Mouse (Mus musculus): ENCODE measurements around the gene 0610010K14Rik.

Gene 0610010K14Rik

DNA sequence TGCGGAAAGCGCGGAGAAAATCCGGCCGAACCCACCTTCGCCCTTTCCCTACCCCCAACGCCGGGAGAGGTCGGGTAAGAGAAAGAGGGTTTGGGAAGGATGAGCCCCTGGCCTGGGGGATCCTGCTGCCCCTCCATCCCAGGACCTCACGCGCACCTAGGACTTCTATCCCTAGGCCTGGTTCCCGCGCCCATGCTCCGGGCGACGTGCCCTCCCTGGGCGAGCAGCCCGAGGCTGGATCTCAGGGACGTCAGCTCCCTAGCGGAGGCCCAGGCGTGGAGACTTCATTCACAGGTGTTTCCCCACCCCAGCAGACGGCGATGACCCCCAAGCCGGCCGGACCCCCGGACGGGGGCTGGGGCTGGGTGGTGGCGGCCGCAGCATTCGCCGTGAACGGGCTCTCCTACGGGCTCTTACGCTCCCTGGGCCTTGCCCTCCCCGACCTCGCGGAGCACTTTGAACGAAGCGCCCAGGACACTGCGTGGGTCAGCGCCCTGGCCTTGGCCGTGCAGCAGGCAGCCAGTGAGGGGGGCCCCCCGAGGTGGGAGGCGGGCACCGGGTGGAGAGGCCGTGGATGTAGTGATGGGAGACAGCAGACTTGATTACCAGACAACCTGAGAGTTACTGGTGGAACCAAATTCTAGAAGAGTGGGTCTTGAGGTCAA lies 23.4 kb downstream of the 0610010K14Rik start:
- H3K36me3 ChIP-seq (ENCODE audit: control insufficient read depth, insufficient read depth, low read length, poor library complexity, severe bottlenecking) = no peaks in the 10 kb centered on the region
- peaks cover 3% of the 10 kb centered on the region for H3K27me3 ChIP-seq (ENCODE audit: control insufficient read depth, insufficient read depth, low read length, poor library complexity, severe bottlenecking)
- DNase-seq (ENCODE audit: low read depth, low spot score) = no peak

DNA sequence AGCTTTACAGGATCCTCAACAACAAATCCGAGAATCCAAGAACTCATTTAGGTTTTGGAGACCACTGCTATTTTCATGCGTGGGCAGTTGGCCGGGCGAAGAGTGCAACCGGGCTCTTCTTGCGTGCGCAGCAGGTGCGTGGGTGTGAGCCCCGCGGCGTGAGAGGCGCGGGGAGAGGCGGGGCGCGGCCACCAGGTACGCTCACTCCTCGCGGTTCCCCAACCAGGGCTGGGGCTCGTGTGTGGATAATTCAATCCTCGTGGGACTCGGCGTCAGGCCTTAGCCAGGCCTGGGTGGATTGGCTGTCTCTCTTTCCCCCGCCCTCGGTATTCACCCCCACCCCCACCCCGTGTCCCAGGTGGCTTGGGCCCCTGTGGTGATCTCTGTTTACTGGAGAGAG lies 24.0 kb downstream of the 0610010K14Rik start:
- peak; percentile 49 for DNase-seq (ENCODE audit: low read depth, low spot score)
- no peaks in the 10 kb centered on the region for H3K36me3 ChIP-seq (ENCODE audit: control insufficient read depth, insufficient read depth, low read length, poor library complexity, severe bottlenecking)
- peaks cover 3% of the 10 kb centered on the region for H3K27me3 ChIP-seq (ENCODE audit: control insufficient read depth, insufficient read depth, low read length, poor library complexity, severe bottlenecking)

DNA sequence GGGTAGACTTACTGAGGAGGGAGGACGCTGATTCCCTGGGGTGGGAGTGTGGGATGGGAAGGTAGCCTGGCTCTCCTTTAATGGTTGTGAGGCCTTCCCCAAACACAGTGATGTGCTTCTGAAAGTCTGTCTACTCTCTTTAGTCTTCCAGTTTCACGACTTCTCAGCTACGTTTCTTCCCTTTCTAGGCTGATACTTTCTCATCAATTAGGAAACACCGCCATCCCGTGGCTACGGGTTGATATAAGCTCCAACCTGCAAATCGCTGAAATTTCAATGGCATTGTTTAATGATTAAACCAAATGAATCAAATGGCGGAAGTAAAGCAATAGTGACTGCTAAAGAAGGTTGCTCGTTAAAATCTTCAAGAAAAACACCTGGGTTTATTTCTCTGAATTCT lies 24.8 kb downstream of the 0610010K14Rik start:
- no peaks in the 10 kb centered on the region for H3K36me3 ChIP-seq (ENCODE audit: control insufficient read depth, insufficient read depth, low read length, poor library complexity, severe bottlenecking)
- peaks cover 3% of the 10 kb centered on the region for H3K27me3 ChIP-seq (ENCODE audit: control insufficient read depth, insufficient read depth, low read length, poor library complexity, severe bottlenecking)
- peak; percentile 75 for DNase-seq (ENCODE audit: low read depth, low spot score)

DNA sequence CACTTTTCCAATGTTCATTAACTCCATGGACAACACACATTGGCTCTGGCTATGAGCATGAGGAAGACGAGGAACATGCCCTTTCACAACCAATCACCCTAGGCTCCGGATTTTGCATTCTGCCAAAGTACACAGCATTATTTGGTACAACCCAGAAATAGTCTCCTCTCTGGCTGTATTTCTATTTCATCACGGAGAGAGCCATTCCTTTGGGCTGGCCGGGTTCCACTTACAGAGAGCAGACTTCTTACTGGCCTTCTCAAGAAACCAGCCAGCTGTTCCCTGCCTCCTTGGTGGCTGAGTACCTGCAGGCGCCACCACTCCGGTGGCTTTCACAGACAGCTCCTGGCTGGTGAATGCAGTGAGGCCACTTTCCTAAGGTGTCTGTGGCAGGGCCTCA lies 25.3 kb downstream of the 0610010K14Rik start, which contains the start of gene Slc16a11:
TSS of gene Slc16a11 (plus strand) at position 330 of the 400 bp plus-strand sequence.
- DNase-seq (ENCODE audit: low read depth, low spot score) = no peak
- no peaks in the 10 kb centered on the region for H3K36me3 ChIP-seq (ENCODE audit: control insufficient read depth, insufficient read depth, low read length, poor library complexity, severe bottlenecking)
- H3K27me3 ChIP-seq (ENCODE audit: control insufficient read depth, insufficient read depth, low read length, poor library complexity, severe bottlenecking) = peaks cover 3% of the 10 kb centered on the region

DNA sequence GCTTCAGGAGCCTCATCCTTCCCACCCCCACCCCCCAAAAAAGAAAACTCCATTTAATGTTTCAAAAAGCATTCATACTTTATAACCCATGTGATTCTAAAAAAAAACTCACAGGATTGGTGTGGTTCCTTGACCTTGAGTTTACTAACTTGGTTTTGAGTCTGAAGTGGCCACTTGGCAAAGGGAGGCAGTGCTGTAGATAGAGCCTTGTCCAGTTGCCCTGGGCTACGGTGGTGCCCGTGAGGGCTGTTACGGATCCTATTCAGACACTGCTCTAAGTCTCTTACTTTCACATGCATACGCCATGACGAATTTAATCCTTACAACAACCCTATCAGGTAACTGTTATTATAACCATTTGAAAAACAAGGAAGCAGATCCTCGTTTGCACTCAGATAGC lies 25.7 kb downstream of the 0610010K14Rik start:
- peaks cover 3% of the 10 kb centered on the region for H3K27me3 ChIP-seq (ENCODE audit: control insufficient read depth, insufficient read depth, low read length, poor library complexity, severe bottlenecking)
- DNase-seq (ENCODE audit: low read depth, low spot score) = no peak

DNA sequence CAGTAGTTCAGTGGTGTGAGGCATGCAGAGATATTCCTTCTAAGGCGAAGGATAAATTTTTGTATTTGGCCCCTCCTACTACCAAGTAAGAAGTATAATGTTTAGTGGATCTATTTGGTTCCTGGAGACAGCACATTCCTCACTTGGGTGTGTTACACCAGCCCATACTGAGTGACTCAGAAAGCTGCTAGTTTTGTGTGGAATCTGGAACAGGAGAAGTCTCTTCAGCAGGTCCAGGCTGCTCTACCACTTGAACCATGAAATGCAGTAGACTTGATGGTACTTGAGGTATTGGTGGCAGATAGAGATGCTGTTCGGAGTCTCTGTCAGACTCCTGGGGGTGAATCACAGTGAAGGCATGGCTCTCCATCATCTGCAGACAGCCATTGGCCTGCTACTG lies 27.0 kb downstream of the 0610010K14Rik start:
- Histone ChIP-seq H3K27me3 (ENCODE audit: control insufficient read depth, insufficient read depth, low read length, poor library complexity, severe bottlenecking) (peaks cover 3% of the 10 kb centered on the region), H3K36me3 (ENCODE audit: control insufficient read depth, insufficient read depth, low read length, poor library complexity, severe bottlenecking) (no peaks in the 10 kb centered on the region)
- DNase-seq (ENCODE audit: low read depth, low spot score) = no peak

More for the DNA sequence above, 25.7 kb downstream of the 0610010K14Rik start:
- H3K36me3 ChIP-seq (ENCODE audit: control insufficient read depth, insufficient read depth, low read length, poor library complexity, severe bottlenecking) = no peaks in the 10 kb centered on the region

DNA sequence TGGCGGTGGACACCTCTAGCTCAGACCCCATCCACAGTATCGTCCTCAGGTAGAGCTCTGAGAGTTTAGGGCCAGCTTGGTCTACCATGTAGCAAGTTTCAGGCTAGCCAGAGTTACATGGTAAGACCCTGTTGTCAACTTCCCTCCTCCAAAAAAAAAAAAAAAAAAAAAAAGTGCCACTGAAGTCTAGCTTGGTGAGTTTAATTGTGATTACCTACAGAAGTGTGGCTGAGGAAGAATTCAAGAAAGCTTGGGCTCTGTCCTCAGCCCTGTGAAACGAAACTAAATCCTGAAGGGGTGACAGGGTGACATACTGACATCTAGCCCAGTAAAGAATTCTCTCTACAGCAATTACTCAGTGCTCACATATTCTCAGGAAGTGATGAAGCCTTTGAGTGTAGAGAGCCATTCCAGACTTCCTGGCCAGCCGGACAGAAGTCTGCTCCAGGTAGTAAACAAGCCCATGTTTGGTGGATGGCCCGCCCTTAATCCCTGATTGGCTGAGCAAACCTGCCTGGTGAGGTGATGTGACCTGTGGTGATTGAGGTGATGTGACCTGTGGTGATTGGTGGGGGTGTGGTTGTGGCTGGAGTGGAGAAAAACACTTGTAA lies 28.8 kb downstream of the 0610010K14Rik start:
- DNase-seq (ENCODE audit: low read depth, low spot score) = no peak
- no peaks in the 10 kb centered on the region for H3K36me3 ChIP-seq (ENCODE audit: control insufficient read depth, insufficient read depth, low read length, poor library complexity, severe bottlenecking)
- no peaks in the 10 kb centered on the region for H3K27me3 ChIP-seq (ENCODE audit: control insufficient read depth, insufficient read depth, low read length, poor library complexity, severe bottlenecking)

DNA sequence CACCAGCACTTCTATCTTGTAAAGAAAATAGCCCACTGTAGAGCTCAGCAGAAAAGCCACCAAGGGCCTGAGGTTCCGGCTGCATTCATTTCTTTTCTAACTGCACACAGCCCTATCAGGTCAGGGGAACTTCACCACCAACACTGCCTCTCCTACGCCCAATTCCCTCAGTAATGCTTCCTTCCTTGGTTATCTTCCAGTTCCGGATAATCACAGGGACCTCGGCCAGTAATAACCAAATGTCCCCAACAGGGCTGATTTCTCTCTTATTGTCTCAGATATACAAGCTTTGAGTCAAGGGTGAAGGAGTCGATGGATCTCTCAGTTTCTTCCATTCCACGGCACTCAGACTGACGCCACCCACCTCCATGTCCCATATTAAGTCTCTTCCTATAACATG lies 30.4 kb downstream of the 0610010K14Rik start:
- DNase-seq (ENCODE audit: low read depth, low spot score) = no peak
- Histone ChIP-seq H3K36me3 (ENCODE audit: control insufficient read depth, insufficient read depth, low read length, poor library complexity, severe bottlenecking) (no peaks in the 10 kb centered on the region), H3K27me3 (ENCODE audit: control insufficient read depth, insufficient read depth, low read length, poor library complexity, severe bottlenecking) (no peaks in the 10 kb centered on the region)

DNA sequence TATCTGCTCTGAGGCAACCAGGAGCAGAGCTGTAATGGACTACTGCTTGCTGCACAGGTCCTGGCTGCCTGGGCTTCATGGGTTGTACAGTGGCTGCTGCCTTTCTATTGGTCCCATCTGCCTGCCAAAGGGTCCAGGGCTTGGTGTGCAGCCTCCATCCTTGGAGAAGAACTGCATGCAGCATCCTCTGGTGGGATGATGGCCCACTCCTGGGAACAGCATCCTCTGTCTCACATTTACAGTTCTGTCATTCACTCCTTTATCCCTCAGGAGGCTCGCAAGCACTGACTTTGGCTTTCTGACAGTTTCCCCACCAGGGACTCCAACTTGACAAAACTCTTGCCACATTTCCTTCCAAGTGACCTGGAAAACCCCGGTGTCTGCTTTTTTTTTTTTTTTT lies 30.9 kb downstream of the 0610010K14Rik start:
- H3K36me3 ChIP-seq (ENCODE audit: control insufficient read depth, insufficient read depth, low read length, poor library complexity, severe bottlenecking) = no peaks in the 10 kb centered on the region
- H3K27me3 ChIP-seq (ENCODE audit: control insufficient read depth, insufficient read depth, low read length, poor library complexity, severe bottlenecking) = no peaks in the 10 kb centered on the region
- DNase-seq (ENCODE audit: low read depth, low spot score) = no peak

DNA sequence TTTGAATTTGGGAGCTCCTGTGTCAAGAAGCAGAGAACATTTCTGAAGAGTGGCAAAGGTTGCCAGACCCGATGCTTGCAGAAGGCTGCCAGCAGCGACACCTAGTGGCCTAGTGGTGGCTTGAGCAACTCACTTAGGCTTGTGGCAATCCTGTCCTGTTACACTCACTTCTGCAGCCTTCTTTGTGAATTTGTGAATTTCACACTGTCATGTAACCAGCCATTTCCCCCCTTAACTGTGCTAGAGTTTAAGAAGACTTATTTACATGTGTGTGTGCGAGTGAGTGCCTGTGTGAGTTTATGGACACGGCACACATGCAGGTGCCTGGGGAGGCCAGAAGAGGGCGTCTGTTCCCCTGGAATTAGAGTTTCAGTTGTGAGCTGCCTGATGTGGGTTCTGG lies 36.0 kb downstream of the 0610010K14Rik start:
- H3K27me3 ChIP-seq (ENCODE audit: control insufficient read depth, insufficient read depth, low read length, poor library complexity, severe bottlenecking) = no peaks in the 10 kb centered on the region
- H3K36me3 ChIP-seq (ENCODE audit: control insufficient read depth, insufficient read depth, low read length, poor library complexity, severe bottlenecking) = no peaks in the 10 kb centered on the region
- DNase-seq (ENCODE audit: low read depth, low spot score) = peak; percentile 85

DNA sequence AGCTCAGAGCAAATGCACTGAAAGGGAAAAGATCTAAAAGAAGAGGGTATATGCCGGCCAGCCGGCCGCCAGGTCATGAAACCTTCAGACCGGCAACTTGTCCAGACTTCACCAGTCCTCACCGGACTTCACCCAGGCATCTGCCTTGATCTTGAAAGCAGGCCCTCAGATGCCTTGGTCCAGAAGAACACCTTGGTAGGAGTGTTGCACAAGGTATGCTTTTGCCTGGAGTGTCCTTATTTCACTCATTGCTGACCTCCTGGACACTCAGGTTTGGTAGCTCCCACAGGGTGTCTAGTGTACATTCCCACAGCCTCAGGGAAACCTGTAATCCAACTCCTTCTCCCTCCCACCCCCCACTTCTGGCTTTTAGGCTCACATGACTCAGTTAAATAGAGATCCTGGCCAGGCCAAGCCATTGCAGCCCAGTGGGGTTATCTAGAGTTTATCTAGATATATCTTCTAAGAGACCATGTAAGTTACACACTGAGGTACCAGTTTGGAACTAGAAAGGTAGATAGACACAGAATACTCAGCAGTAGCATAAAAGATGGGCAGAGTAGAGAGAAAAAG lies 37.6 kb downstream of the 0610010K14Rik start:
- no peaks in the 10 kb centered on the region for H3K36me3 ChIP-seq (ENCODE audit: control insufficient read depth, insufficient read depth, low read length, poor library complexity, severe bottlenecking)
- DNase-seq (ENCODE audit: low read depth, low spot score) = no peak
- no peaks in the 10 kb centered on the region for H3K27me3 ChIP-seq (ENCODE audit: control insufficient read depth, insufficient read depth, low read length, poor library complexity, severe bottlenecking)

DNA sequence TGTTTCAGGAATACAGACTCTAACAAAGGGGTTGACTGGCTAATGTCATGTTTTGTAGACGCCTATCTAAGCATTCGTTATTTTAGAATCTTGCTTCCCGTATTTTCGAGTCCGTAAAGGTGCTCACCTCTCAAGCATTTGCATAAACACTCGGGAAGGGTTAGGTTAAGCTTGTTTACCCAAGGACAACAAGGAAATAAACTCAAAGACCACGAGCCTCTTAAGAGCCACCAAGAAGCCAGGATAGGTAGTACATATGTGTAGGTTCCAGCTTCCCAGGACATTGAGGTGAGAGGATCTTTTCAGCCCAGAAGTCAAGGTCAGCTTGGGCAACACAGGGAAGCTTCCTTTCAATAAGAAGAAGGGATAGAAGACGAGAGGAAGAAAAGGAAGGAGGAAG lies 38.6 kb downstream of the 0610010K14Rik start:
- Histone ChIP-seq H3K27me3 (ENCODE audit: control insufficient read depth, insufficient read depth, low read length, poor library complexity, severe bottlenecking) (no peaks in the 10 kb centered on the region), H3K36me3 (ENCODE audit: control insufficient read depth, insufficient read depth, low read length, poor library complexity, severe bottlenecking) (no peaks in the 10 kb centered on the region)
- no peak for DNase-seq (ENCODE audit: low read depth, low spot score)

DNA sequence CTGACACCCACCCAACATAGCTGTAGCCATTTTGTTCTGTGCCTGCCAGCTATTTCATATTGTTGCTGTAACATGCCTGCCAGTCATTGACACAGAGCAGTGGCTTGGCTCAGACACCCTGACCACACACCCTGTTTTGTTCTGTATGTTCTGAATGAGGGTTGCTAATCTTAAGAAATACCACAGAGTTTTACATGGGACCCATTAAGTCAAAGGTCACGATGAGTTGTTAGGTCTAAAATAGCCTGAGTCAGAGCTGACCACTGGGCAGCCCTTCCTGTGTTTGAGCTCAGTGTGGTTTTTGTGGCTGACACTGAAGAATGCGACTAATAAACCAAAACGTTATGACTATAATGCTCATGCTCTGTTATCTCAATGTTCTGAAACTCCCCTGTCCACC lies 39.4 kb downstream of the 0610010K14Rik start:
- no peak for DNase-seq (ENCODE audit: low read depth, low spot score)
- Histone ChIP-seq H3K27me3 (ENCODE audit: control insufficient read depth, insufficient read depth, low read length, poor library complexity, severe bottlenecking) (no peaks in the 10 kb centered on the region), H3K36me3 (ENCODE audit: control insufficient read depth, insufficient read depth, low read length, poor library complexity, severe bottlenecking) (no peaks in the 10 kb centered on the region)

DNA sequence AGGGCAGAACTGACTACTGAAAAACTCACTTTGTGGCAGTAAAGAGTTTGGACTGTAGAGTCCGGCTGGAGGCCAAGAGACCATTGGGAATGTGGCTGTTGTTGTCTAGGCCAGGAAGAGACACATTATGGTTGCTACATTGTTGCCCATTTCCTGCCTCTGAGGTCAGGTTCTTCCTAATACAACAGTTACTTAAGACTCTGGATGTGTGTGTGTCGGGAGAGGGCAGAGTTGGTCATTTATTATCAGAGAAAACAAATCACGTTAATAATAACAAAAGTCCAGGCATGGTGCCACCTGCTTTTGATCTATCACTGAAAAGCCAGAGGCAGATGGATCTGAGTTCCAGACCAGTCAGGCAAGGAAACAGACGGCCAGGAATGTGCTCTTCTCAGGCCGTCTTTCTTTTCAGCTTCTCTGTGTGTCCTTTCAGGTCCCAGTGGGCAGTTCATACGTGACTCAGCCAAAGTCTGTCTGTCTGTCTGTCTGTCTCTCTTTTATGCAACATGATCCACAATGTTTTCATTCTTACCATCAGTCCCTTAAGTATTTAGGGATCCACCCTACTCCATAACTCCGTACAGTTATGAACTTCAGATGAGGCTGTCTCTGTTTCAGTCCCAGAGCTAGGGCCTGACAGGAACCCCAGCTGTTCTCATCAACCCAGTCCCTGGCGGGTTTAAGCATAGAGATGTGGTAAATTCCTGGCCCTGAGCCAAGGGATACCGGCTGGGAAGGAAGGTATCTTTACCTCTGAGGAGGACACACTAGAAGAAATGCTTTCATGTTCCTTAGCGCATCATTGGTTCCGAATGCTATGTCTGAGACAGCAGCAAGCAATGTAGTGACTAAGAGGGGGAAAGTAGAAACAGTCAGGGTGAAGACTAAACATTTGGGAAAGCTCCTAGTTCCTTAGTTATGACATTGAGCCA lies 44.1 kb downstream of the 0610010K14Rik start:
- Histone ChIP-seq H3K36me3 (ENCODE audit: control insufficient read depth, insufficient read depth, low read length, poor library complexity, severe bottlenecking) (no peaks in the 10 kb centered on the region), H3K27me3 (ENCODE audit: control insufficient read depth, insufficient read depth, low read length, poor library complexity, severe bottlenecking) (no peaks in the 10 kb centered on the region)
- no peak for DNase-seq (ENCODE audit: low read depth, low spot score)

DNA sequence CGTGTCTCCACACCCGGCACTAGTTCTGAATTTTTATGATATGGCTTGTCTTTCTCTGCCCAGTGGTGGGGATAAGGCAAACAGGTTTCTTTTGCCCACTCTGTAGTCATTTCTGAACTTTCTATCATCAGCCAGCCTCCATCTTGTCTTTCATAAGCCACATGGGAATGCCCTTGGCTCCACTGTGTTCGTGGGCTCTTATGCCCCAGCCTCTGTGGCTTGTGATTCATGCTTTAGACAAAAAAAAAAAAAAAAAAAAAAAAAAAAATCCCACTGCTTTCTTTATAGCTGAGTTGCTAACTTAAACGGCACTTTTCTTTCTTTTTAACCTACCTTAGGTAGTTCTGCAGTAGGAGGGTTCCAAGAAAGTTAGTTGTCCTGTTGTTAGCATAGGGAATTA lies 45.6 kb downstream of the 0610010K14Rik start:
- no peak for DNase-seq (ENCODE audit: low read depth, low spot score)
- H3K27me3 ChIP-seq (ENCODE audit: control insufficient read depth, insufficient read depth, low read length, poor library complexity, severe bottlenecking) = no peaks in the 10 kb centered on the region

More for the DNA sequence above, 45.6 kb downstream of the 0610010K14Rik start:
- no peaks in the 10 kb centered on the region for H3K36me3 ChIP-seq (ENCODE audit: control insufficient read depth, insufficient read depth, low read length, poor library complexity, severe bottlenecking)
